ENCODE assay signal across 7 mouse cellular contexts in the genomic region with DNA sequence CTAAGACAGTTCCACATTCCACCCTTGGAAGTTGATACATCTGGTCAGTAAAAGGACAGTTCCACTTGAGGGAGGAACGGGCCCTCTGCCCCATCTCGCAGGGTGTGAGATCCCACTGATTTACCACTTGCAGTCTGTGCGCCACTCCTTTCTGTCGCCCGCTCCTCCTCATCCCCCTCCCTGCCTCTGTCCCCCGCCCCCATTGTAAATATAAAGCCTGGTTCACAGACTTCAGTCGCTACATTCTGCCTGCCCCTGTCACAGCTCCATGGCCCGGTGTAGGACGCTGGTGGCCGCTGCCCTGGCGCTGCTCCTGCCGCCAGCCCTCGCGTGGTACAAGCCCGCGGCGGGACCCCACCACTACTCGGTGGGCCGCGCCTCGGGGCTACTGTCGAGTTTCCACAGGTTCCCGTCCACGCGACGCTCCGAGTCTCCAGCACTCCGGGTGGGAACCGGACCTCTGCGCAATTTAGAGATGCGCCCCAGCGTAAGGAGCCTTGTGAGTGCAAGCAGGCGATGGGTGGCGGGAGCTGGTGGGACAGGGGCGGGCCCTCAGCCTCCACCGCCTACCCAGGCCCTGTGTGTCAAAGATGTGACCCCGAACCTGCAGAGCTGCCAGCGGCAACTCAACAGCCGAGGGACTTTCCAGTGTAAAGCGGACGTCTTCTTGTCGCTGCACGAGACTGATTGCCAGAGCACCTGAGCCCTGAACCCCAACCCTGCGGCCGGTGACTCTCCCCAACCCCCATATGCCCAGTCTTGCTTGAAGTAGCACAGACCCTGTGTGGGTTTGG. TPM values are rescaled to one million over a fixed set of nuclear protein-coding genes. Genes with fewer than 3 reads are reported as not detected.
A peak's percentile ranks its signal among the peaks of the same experiment; 100 is the strongest.
DNase-seq lines count a peak whose midpoint lies in the region; ATAC-seq and TF ChIP-seq lines count a peak whose summit lies in the region.

TSS of gene Npb (plus strand) at position 237 of the 794 bp plus-strand sequence.

- peaks cover 14% of the 10 kb centered on the region for H3K4me1 ChIP-seq in testis, adult 2 months (ENCODE audit: control insufficient read depth, insufficient read depth, low read length)
- H3K4me1 ChIP-seq in forebrain, embryonic 16.5 days (replicated peaks; ENCODE audit: control insufficient read depth, insufficient read depth, low read length) = peaks cover 8% of the 10 kb centered on the region; the same call in 1 of the 2 replicates
- H3K4me1 ChIP-seq in liver, embryonic 13.5 days (replicated peaks) = peaks cover 51% of the 10 kb centered on the region

- no peaks in the 10 kb centered on the region for H3K9me3 ChIP-seq in forebrain, embryonic 16.5 days (ENCODE audit: control insufficient read depth, low read length)
- no peaks in the 10 kb centered on the region for H3K9me3 ChIP-seq in liver, embryonic 13.5 days (replicated peaks)

- peak; percentile 21; the same call in 1 of the 2 replicates for TF ChIP-seq POLR2A in testis, adult 2 months (IDR thresholded peaks at IDR 0.05; ENCODE audit: control insufficient read depth, low read depth, low read length)

- H3K36me3 ChIP-seq in testis, adult 2 months (ENCODE audit: control insufficient read depth, insufficient read depth, low read length) = no peaks in the 10 kb centered on the region; the same call in 1 of the 2 replicates
- H3K36me3 ChIP-seq in forebrain, embryonic 16.5 days (ENCODE audit: control insufficient read depth, insufficient read depth) = peaks cover 28% of the 10 kb centered on the region
- H3K36me3 ChIP-seq in liver, embryonic 13.5 days = peaks cover 74% of the 10 kb centered on the region

- H3K4me2 ChIP-seq in forebrain, embryonic 16.5 days (ENCODE audit: low read length) = peak within 1 kb of the TSS; percentile 37
- H3K4me2 ChIP-seq in liver, embryonic 13.5 days = peak within 1 kb of the TSS; percentile 60

- no peak for DNase-seq in testis, postnatal 14 days (ENCODE audit: low spot score)
- no peak for DNase-seq in liver, embryonic 13.5 days
- DNase-seq in yolk sac, embryonic 10.5 days (ENCODE audit: low spot score) = peak; percentile 55
- no peak for DNase-seq in cerebellum, adult 11-12 months

- H3K9ac ChIP-seq in forebrain, embryonic 16.5 days (replicated peaks; ENCODE audit: low read depth, low read length) = peak within 1 kb of the TSS; percentile 32
- peak within 1 kb of the TSS; percentile 55 for H3K9ac ChIP-seq in liver, embryonic 13.5 days

- no peak for TF ChIP-seq CTCF in testis, adult 2 months (IDR thresholded peaks at IDR 0.05; ENCODE audit: control insufficient read depth, insufficient read depth, insufficient replicate concordance, low read depth, low read length)

- peak within 1 kb of the TSS; percentile 71 for H3K4me3 ChIP-seq in testis, adult 2 months (ENCODE audit: control insufficient read depth, low read depth, low read length)
- H3K4me3 ChIP-seq in forebrain, embryonic 16.5 days (replicated peaks; ENCODE audit: low read length) = peak within 1 kb of the TSS; percentile 5; the same call in 1 of the 2 replicates
- peak within 1 kb of the TSS; percentile 43 for H3K4me3 ChIP-seq in liver, embryonic 13.5 days (replicated peaks)

- 7% methylated on average over 45 of the region's 45 CpGs for WGBS in forebrain, embryonic 16.5 days
- 23% methylated on average over 45 of the region's 45 CpGs for WGBS in liver, embryonic 13.5 days (ENCODE audit: insufficient replicate concordance)

- H3K27me3 ChIP-seq in testis, adult 2 months (ENCODE audit: control insufficient read depth, insufficient read depth, low read length) = no peaks in the 10 kb centered on the region
- peaks cover 3% of the 10 kb centered on the region for H3K27me3 ChIP-seq in forebrain, embryonic 16.5 days (replicated peaks; ENCODE audit: control insufficient read depth, insufficient read depth, low read length)
- peaks cover 18% of the 10 kb centered on the region for H3K27me3 ChIP-seq in liver, embryonic 13.5 days

- H3K27ac ChIP-seq in testis, adult 2 months (ENCODE audit: control insufficient read depth, insufficient read depth, low read depth, low read length) = 0 out of 2 replicates have a peak within 1 kb of the TSS, but pooled peaks have one; percentile 9
- no peak within 1 kb of the TSS for H3K27ac ChIP-seq in forebrain, embryonic 16.5 days (ENCODE audit: low read length)
- H3K27ac ChIP-seq in liver, embryonic 13.5 days = peak within 1 kb of the TSS; percentile 70

- no peak for ATAC-seq in forebrain, embryonic 16.5 days
- ATAC-seq in liver, embryonic 13.5 days (ENCODE audit: low read depth) = no peak
- ATAC-seq in cerebellum, adult (ENCODE audit: insufficient number of reproducible peaks, low FRiP score, low TSS enrichment) = no peak

RNA-seq across cellular contexts. Expression of gene Npb, which starts in this region (rescaled TPM):
- polyA plus RNA-seq in testis, adult 2 months (2012; rRNA removed) = 24.6 and 26.3 TPM in 2 replicates
- not detected in 2 replicates for polyA plus RNA-seq in forebrain, embryonic 16.5 days (2015; fragmentation: Nextera tagmentation; extraction: Ambion mirVana)
- 9.5 and 12.6 TPM in 2 replicates for polyA plus RNA-seq in liver, embryonic 13.5 days (2015; fragmentation: Nextera tagmentation; extraction: Ambion mirVana)

Comparison
In these comparisons a context has a peak if more than half of its experiments do, and no peak if none do; other contexts are left out.
1. H3K4me3 ChIP-seq: peak in every context shown above with its lines; median percentile 71 in testis, adult 2 months; 43 in liver, embryonic 13.5 days; 5 in forebrain, embryonic 16.5 days.